Mouse (Mus musculus): Measurements from ENCODE around the gene Per2. TPM values are rescaled to one million over a fixed set of nuclear protein-coding genes. Genes with fewer than 3 reads are reported as not detected.
A peak's percentile ranks its signal among the peaks of the same experiment; 100 is the strongest.

The Per2 gene
- total RNA-seq, 2 experiments from 2014 or later = 4.9 to 6.8 TPM

GRCm38 (mm10) chr1:91458223-91458861, 782 bp downstream of the Per2 start:
- DNase-seq = no peak

GRCm38 (mm10) chr1:91457698-91458097, 1.4 kb downstream of the Per2 start:
- no peak for DNase-seq

GRCm38 (mm10) chr1:91457116-91457515, 2.0 kb downstream of the Per2 start:
- no peak for DNase-seq

GRCm38 (mm10) chr1:91456301-91456801, 2.8 kb downstream of the Per2 start:
- DNase-seq = no peak

GRCm38 (mm10) chr1:91455661-91456161, 3.4 kb downstream of the Per2 start:
- peak; percentile 47 for DNase-seq

- no peak for DNase-seq
These were observed 4.2 kb downstream of the Per2 start for GRCm38 (mm10) chr1:91454927-91455326.

GRCm38 (mm10) chr1:91454366-91454765, 4.8 kb downstream of the Per2 start:
- no peak for DNase-seq

- no peak for DNase-seq
These were observed 5.2 kb downstream of the Per2 start for GRCm38 (mm10) chr1:91453932-91454331.

- no peak for DNase-seq
These were observed 7.5 kb downstream of the Per2 start for GRCm38 (mm10) chr1:91451547-91452084.

GRCm38 (mm10) chr1:91450851-91451250, 8.3 kb downstream of the Per2 start:
- DNase-seq = peak; percentile 44

- DNase-seq = no peak
These were observed 10.4 kb downstream of the Per2 start for GRCm38 (mm10) chr1:91448688-91449087.

GRCm38 (mm10) chr1:91446511-91446910, 12.6 kb downstream of the Per2 start:
- no peak for DNase-seq

- DNase-seq = no peak
These were observed 13.1 kb downstream of the Per2 start for GRCm38 (mm10) chr1:91446060-91446459.

GRCm38 (mm10) chr1:91444841-91445830, 14.0 kb downstream of the Per2 start:
- no peak for DNase-seq

GRCm38 (mm10) chr1:91442350-91442990, 16.7 kb downstream of the Per2 start:
- DNase-seq = no peak

GRCm38 (mm10) chr1:91441855-91442254, 17.3 kb downstream of the Per2 start:
- no peak for DNase-seq

- no peak for DNase-seq
These were observed 19.3 kb downstream of the Per2 start for GRCm38 (mm10) chr1:91439776-91440175.

- no peak for DNase-seq
These were observed 21.6 kb downstream of the Per2 start for GRCm38 (mm10) chr1:91437573-91437972.

- no peak for DNase-seq
These were observed 22.1 kb downstream of the Per2 start for GRCm38 (mm10) chr1:91437083-91437400.

- DNase-seq = peak; percentile 74
These were observed 22.6 kb downstream of the Per2 start for GRCm38 (mm10) chr1:91436380-91437082.

- no peak for DNase-seq
These were observed 23.5 kb downstream of the Per2 start for GRCm38 (mm10) chr1:91435606-91436130.

All from gastrocnemius, postnatal 10 days (tissue).